Mouse (Mus musculus) MEL (cell line): ENCODE measurements at regions not wholly inside any gene's neighbourhood (a gene's known extent, or its start where the extent isn't known, plus 50 kb on each side); places are given as distances from the start of the nearest gene placed in this dataset.

Experiments used
- DNase-seq: peaks from one replicate; pipeline ENCODE4 v3.0.0; 2011; ENCODE audit warnings: low read depth, low spot score
- H3K27ac ChIP-seq: 2 replicates; pipeline ENCODE4 v1.5.1; 2012; ENCODE audit warnings: low read depth, mild to moderate bottlenecking, control low read depth, low read length, moderate library complexity; ENCODE audit not compliant: control insufficient read depth
- H3K27me3 ChIP-seq, 2 experiments: fragments of 150-350 bp in 1 of 2; sonication (generic) in 1 of 2; 2 replicates each; pipeline ENCODE4 v1.6.1; 2012; ENCODE audit warnings: low read length in 2 of 2, mild to moderate bottlenecking in 2 of 2, improper control_type of control experiment in 1 of 2, moderate library complexity in 1 of 2; ENCODE audit not compliant: insufficient read depth in 2 of 2, control insufficient read depth in 1 of 2
- H3K36me3 ChIP-seq, 2 experiments: 2 replicates each; pipeline ENCODE4 v1.6.1; 2012 to 2014; ENCODE audit warnings: low read length in 2 of 2, improper control_type of control experiment in 1 of 2, inconsistent platforms in 1 of 2, mild to moderate bottlenecking in 1 of 2; ENCODE audit not compliant: insufficient read depth in 2 of 2, control insufficient read depth in 1 of 2
- H3K4me1 ChIP-seq, 2 experiments: fragments of 150-350 bp in 1 of 2; sonication (generic) in 1 of 2; 2 replicates each; pipeline ENCODE4 v1.6.1; 2012; ENCODE audit warnings: low read length in 2 of 2, improper control_type of control experiment in 1 of 2, mild to moderate bottlenecking in 1 of 2; ENCODE audit not compliant: insufficient read depth in 2 of 2, control insufficient read depth in 1 of 2
- H3K4me3 ChIP-seq, 2 experiments: fragments of 150-350 bp in 1 of 2; sonication (generic) in 1 of 2; 2 replicates each; pipeline ENCODE4 v1.5.1; 2012; ENCODE audit warnings: low read depth in 2 of 2, low read length in 2 of 2, mild to moderate bottlenecking in 2 of 2, moderate library complexity in 2 of 2, control low read depth in 1 of 2, improper control_type of control experiment in 1 of 2; ENCODE audit not compliant: control insufficient read depth in 1 of 2, insufficient read depth in 1 of 2
- H3K79me2 ChIP-seq: 2 replicates; pipeline ENCODE4 v1.6.1; 2012; ENCODE audit warnings: mild to moderate bottlenecking, low read length, moderate library complexity; ENCODE audit not compliant: control insufficient read depth, poor library complexity, insufficient read depth
- H3K9ac ChIP-seq: 2 replicates; pipeline ENCODE4 v1.6.1; 2012; ENCODE audit warnings: low read depth, mild to moderate bottlenecking, control low read depth, low read length, moderate library complexity; ENCODE audit not compliant: control insufficient read depth, poor library complexity, severe bottlenecking
- H3K9me3 ChIP-seq: fragments of 150-350 bp; sonication (generic); replicated peaks from 2 replicates; pipeline ENCODE4 v1.6.1; 2012; ENCODE audit warnings: mild to moderate bottlenecking, low read length, improper control_type of control experiment, moderate library complexity; ENCODE audit not compliant: insufficient read depth
- CHD1 ChIP-seq: IDR thresholded peaks from 2 replicates; pipeline ENCODE4 v1.6.1; 2012; ENCODE audit warnings: low read depth, mild to moderate bottlenecking, inconsistent platforms, low read length, improper control_type of control experiment
- CTCF ChIP-seq, 3 experiments: IDR thresholded peaks in 2 of 3; conservative IDR thresholded peaks in 1 of 3; 2 replicates each; pipeline ENCODE4 v1.5.1; 2011 to 2012; ENCODE audit warnings: low read length in 3 of 3, low read depth in 2 of 3, mild to moderate bottlenecking in 2 of 3, improper control_type of control experiment in 1 of 3, inconsistent platforms in 1 of 3, mixed read lengths in 1 of 3, moderate library complexity in 1 of 3; ENCODE audit not compliant: control insufficient read depth in 1 of 3, insufficient read depth in 1 of 3, poor library complexity in 1 of 3, severe bottlenecking in 1 of 3
- EP300 ChIP-seq, 2 experiments: IDR thresholded peaks; 2 replicates each; pipeline ENCODE4 v1.6.1; 2011; ENCODE audit warnings: improper control_type of control experiment in 2 of 2, low read length in 2 of 2, low read depth in 1 of 2, mild to moderate bottlenecking in 1 of 2
- ETS1 ChIP-seq: IDR thresholded peaks from 2 replicates; pipeline ENCODE4 v1.6.1; 2012; ENCODE audit warnings: low read depth, mild to moderate bottlenecking, inconsistent platforms, low read length, improper control_type of control experiment, moderate library complexity
- GABPA ChIP-seq: IDR thresholded peaks from 2 replicates; pipeline ENCODE4 v1.6.1; 2012; ENCODE audit warnings: low read depth, mild to moderate bottlenecking, inconsistent platforms, low read length, improper control_type of control experiment, moderate library complexity
- GATA1 ChIP-seq: IDR thresholded peaks from 2 replicates; pipeline ENCODE4 v1.6.1; 2011; ENCODE audit warnings: low read depth, low read length, improper control_type of control experiment
- HCFC1 ChIP-seq: IDR thresholded peaks from 2 replicates; pipeline ENCODE4 v1.6.1; 2012; ENCODE audit warnings: low read depth, mild to moderate bottlenecking, inconsistent platforms, low read length, improper control_type of control experiment, moderate library complexity
- JUND ChIP-seq: IDR thresholded peaks from 2 replicates; pipeline ENCODE4 v1.6.1; 2011; ENCODE audit warnings: low read depth, mild to moderate bottlenecking, improper control_type of control experiment, low read length
- KAT2A ChIP-seq: conservative IDR thresholded peaks from 2 replicates; pipeline ENCODE4 v1.6.1; 2012; ENCODE audit warnings: low read depth, low read length, improper control_type of control experiment, inconsistent platforms
- MAX ChIP-seq: IDR thresholded peaks from 2 replicates; pipeline ENCODE4 v1.6.1; 2011; ENCODE audit warnings: low read length, improper control_type of control experiment
- MEF2A ChIP-seq: IDR thresholded peaks from 2 replicates; pipeline ENCODE4 v1.6.1; 2014; ENCODE audit warnings: low read depth, mild to moderate bottlenecking, inconsistent platforms, low read length, improper control_type of control experiment; ENCODE audit not compliant: poor library complexity, insufficient replicate concordance, severe bottlenecking; ENCODE audit errors: extremely low read depth
- MXI1 ChIP-seq: IDR thresholded peaks from 2 replicates; pipeline ENCODE4 v1.6.1; 2011; ENCODE audit warnings: mild to moderate bottlenecking, low read depth, low read length, improper control_type of control experiment
- MYB ChIP-seq: IDR thresholded peaks from 2 replicates; pipeline ENCODE4 v1.6.1; 2011; ENCODE audit warnings: mild to moderate bottlenecking, low read depth, low read length, improper control_type of control experiment
- MYC ChIP-seq: IDR thresholded peaks from 2 replicates; pipeline ENCODE4 v1.6.1; 2011; ENCODE audit warnings: low read depth, mild to moderate bottlenecking, low read length, improper control_type of control experiment, moderate library complexity
- RAD21 ChIP-seq: IDR thresholded peaks from 2 replicates; pipeline ENCODE4 v1.6.1; 2011; ENCODE audit warnings: mild to moderate bottlenecking, low read depth, low read length, improper control_type of control experiment
- SIN3A ChIP-seq: IDR thresholded peaks from 2 replicates; pipeline ENCODE4 v1.6.1; 2012; ENCODE audit warnings: low read length, improper control_type of control experiment, inconsistent platforms
- SMC3 ChIP-seq: IDR thresholded peaks from 2 replicates; pipeline ENCODE4 v1.6.1; 2011; ENCODE audit warnings: low read depth, low read length, improper control_type of control experiment
- TAL1 ChIP-seq: IDR thresholded peaks from 2 replicates; pipeline ENCODE4 v1.6.1; 2012; ENCODE audit warnings: mild to moderate bottlenecking, inconsistent platforms, low read length, moderate library complexity, mixed read lengths
- TBP ChIP-seq: IDR thresholded peaks from 2 replicates; pipeline ENCODE4 v1.8.0; 2011; ENCODE audit warnings: low read depth, low read length, improper control_type of control experiment
- UBTF ChIP-seq: IDR thresholded peaks from 2 replicates; pipeline ENCODE4 v1.6.1; 2012; ENCODE audit warnings: low read depth, mild to moderate bottlenecking, inconsistent platforms, low read length, improper control_type of control experiment, moderate library complexity, borderline replicate concordance; ENCODE audit not compliant: insufficient read depth
- USF1 ChIP-seq: IDR thresholded peaks from 2 replicates; pipeline ENCODE4 v1.6.1; 2014; ENCODE audit warnings: low read depth, mild to moderate bottlenecking, inconsistent platforms, low read length, improper control_type of control experiment, moderate library complexity
- ZC3H11A ChIP-seq: IDR thresholded peaks from 2 replicates; pipeline ENCODE4 v1.6.1; 2012; ENCODE audit warnings: low read depth, mild to moderate bottlenecking, inconsistent platforms, low read length, improper control_type of control experiment
- ZMIZ1 ChIP-seq: IDR thresholded peaks from 2 replicates; pipeline ENCODE4 v1.6.1; 2012; ENCODE audit warnings: low read depth, mild to moderate bottlenecking, inconsistent platforms, low read length, improper control_type of control experiment, moderate library complexity
- ZNF384 ChIP-seq: IDR thresholded peaks from 2 replicates; pipeline ENCODE4 v1.6.1; 2012; ENCODE audit warnings: low read depth, mild to moderate bottlenecking, inconsistent platforms, low read length, improper control_type of control experiment

DNA sequence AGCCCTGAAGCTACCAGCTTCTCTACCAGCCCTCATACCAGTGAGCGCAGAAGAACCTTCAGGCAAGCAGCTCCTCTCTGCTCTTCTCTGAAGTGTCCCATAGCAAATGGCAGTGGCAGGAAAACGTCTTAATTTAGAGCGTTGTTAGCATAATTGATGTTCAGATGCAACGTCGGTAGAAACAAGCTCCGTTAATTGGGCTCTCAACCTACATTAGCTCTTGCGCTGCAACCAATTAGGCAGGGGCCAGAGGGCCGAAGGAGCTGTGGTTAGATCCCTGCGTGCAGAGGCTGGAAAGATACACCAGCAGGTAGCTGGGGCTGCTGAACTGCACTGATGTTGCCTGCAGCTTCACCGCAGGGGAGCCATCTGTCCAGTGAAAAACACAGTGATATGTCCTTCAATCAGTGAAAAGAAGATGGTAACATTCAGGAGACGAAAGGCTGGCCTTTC, 145.6 kb downstream of the Gm45692 start:
- H3K79me2 ChIP-seq, result no peaks in the 10 kb centered on the region
- TF ChIP-seq CTCF (IDR thresholded peaks at IDR 0.05 in 2 of 3, conservative IDR thresholded peaks at IDR 0.05 in 1 of 3; ENCODE audit: control insufficient read depth in 1 of 3, insufficient read depth in 1 of 3, low read depth in 2 of 3, low read length in 3 of 3, poor library complexity in 1 of 3, severe bottlenecking in 1 of 3) (no peak), SIN3A (no peak), EP300 (IDR thresholded peaks at IDR 0.05; ENCODE audit: low read depth in 1 of 2, low read length in 2 of 2) (no peak), ZC3H11A (no peak), HCFC1 (no peak), MYC (no peak), CHD1 (no peak), MYB (no peak)
- no peaks in the 10 kb centered on the region for H3K4me1 ChIP-seq
- H3K36me3 ChIP-seq, result no peaks in the 10 kb centered on the region
- H3K27ac ChIP-seq, result no peak overlapping the region
- no peaks in the 10 kb centered on the region for H3K9me3 ChIP-seq
- H3K4me3 ChIP-seq, result no peak overlapping the region
- no peak overlapping the region for H3K9ac ChIP-seq
- H3K27me3 ChIP-seq, result no peaks in the 10 kb centered on the region
- DNase-seq, result no peak

DNA sequence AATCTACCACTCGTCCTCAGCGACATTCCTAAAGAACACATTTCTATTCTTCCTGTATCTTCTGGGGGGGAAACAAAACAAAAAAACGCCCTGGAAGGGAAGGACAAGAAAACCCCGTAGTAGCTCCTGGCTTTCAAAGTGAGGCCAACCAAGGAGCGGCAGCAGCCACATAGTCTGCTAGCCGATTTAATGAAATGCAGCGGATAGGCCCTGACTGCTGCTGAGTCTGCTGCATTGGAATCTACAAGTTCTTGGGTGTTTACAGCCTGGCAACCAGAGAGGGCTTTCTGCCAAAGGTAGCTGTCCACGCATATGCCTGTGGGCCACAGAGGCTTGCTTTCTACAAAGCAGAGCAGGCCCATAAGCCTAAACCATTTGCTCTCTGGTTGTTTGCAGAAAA, 146.0 kb downstream of the Gm45692 start:
- no peak overlapping the region for H3K9ac ChIP-seq

DNA sequence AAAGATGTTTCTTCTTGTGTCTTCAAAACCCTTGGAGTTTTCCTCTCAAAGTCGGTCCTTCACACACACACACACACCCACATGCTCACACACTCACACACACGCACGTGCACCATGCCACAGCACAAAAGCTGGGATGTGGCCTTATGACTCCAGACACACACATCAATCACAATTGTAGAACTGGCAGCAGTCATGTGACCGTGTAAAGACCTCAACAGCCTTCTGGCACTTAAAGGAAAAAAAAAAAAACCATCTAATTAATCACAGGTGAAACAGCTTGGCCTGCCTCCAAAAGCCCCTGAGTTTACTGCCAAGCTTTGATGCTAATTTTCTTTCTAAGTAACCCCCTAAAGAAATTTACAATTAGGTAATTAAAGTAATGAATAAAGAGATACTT, 147.1 kb downstream of the Gm45692 start:
- no peaks in the 10 kb centered on the region for H3K4me1 ChIP-seq
- DNase-seq, result no peak
- no peak overlapping the region for H3K27ac ChIP-seq
- no peaks in the 10 kb centered on the region for H3K27me3 ChIP-seq
- H3K4me3 ChIP-seq, result no peak overlapping the region
- no peaks in the 10 kb centered on the region for H3K9me3 ChIP-seq
- no peak overlapping the region for H3K9ac ChIP-seq
- TF ChIP-seq RAD21 (no peak), UBTF (no peak), ETS1 (no peak), EP300 (IDR thresholded peaks at IDR 0.05; ENCODE audit: low read depth in 1 of 2, low read length in 2 of 2) (no peak), GATA1 (no peak), ZNF384 (no peak), MXI1 (no peak), HCFC1 (no peak), MEF2A (no peak), GABPA (no peak), ZMIZ1 (no peak), SIN3A (no peak), USF1 (no peak), MYC (no peak), JUND (no peak), TAL1 (no peak), KAT2A (no peak), MAX (no peak), SMC3 (no peak)
- TF ChIP-seq, all 39 proteins: peak for 0
- Histone ChIP-seq H3K36me3 (no peaks in the 10 kb centered on the region), H3K79me2 (no peaks in the 10 kb centered on the region)

More for the DNA sequence above, 146.0 kb downstream of the Gm45692 start:
- TF ChIP-seq USF1, result no peak
- no peak for TF ChIP-seq TBP
- no peak for TF ChIP-seq TAL1
- no peak for TF ChIP-seq ZNF384
- TF ChIP-seq, all 39 proteins: peak for 0
- DNase-seq, result no peak
- Histone ChIP-seq H3K79me2 (no peaks in the 10 kb centered on the region), H3K9me3 (no peaks in the 10 kb centered on the region), H3K4me3 (no peak overlapping the region), H3K27me3 (no peaks in the 10 kb centered on the region), H3K36me3 (no peaks in the 10 kb centered on the region), H3K27ac (no peak overlapping the region), H3K4me1 (no peaks in the 10 kb centered on the region)
